8 mouse cellular contexts compared by ENCODE assay signal in genomic region chr1:190929010-190929695, GRCm38 (mm10). TPM values are rescaled to one million over a fixed set of nuclear protein-coding genes. Genes with fewer than 3 reads are reported as not detected.
DNase-seq lines count a peak whose midpoint lies in the region; ATAC-seq and TF ChIP-seq lines count a peak whose summit lies in the region.

No protein-coding gene starts in this region.

- TF ChIP-seq EP300 in stomach, postnatal 0 days (optimal IDR thresholded peaks at IDR 0.05) = no peak

- H3K4me1 ChIP-seq in forebrain, embryonic 14.5 days (ENCODE audit: control insufficient read depth, insufficient read depth, low read length) = peaks cover 13% of the 10 kb centered on the region; the same call in 1 of the 2 replicates
- peaks cover 17% of the 10 kb centered on the region for H3K4me1 ChIP-seq in hindbrain, embryonic 14.5 days (replicated peaks; ENCODE audit: control insufficient read depth, insufficient read depth, low read length)
- H3K4me1 ChIP-seq in midbrain, embryonic 13.5 days (replicated peaks) = peaks cover 25% of the 10 kb centered on the region
- H3K4me1 ChIP-seq in stomach, postnatal 0 days (replicated peaks; ENCODE audit: control insufficient read depth, insufficient read depth) = no peaks in the 10 kb centered on the region

- H3K4me3 ChIP-seq in forebrain, embryonic 14.5 days (ENCODE audit: low read depth, low read length) = peak overlapping the region; percentile 78
- H3K4me3 ChIP-seq in hindbrain, embryonic 14.5 days (replicated peaks; ENCODE audit: low read length) = peak overlapping the region; percentile 81
- peak overlapping the region; percentile 76 for H3K4me3 ChIP-seq in midbrain, embryonic 13.5 days (replicated peaks)
- peak overlapping the region; percentile 66 for H3K4me3 ChIP-seq in stomach, postnatal 0 days (ENCODE audit: low read depth, low read length)

- TF ChIP-seq CTCF in stomach, postnatal 0 days (IDR thresholded peaks at IDR 0.05; ENCODE audit: low read depth) = no peak

- H3K27ac ChIP-seq in forebrain, embryonic 14.5 days (ENCODE audit: low read depth, low read length) = peak overlapping the region; percentile 99
- H3K27ac ChIP-seq in hindbrain, embryonic 14.5 days = peak overlapping the region; percentile 97
- H3K27ac ChIP-seq in midbrain, embryonic 13.5 days = peak overlapping the region; percentile 99
- H3K27ac ChIP-seq in stomach, postnatal 0 days (replicated peaks) = peak overlapping the region; percentile 99

- H3K9me3 ChIP-seq in forebrain, embryonic 14.5 days (replicated peaks; ENCODE audit: control insufficient read depth, low read length) = no peaks in the 10 kb centered on the region
- H3K9me3 ChIP-seq in hindbrain, embryonic 14.5 days (ENCODE audit: control insufficient read depth, low read length) = no peaks in the 10 kb centered on the region
- H3K9me3 ChIP-seq in midbrain, embryonic 13.5 days = no peaks in the 10 kb centered on the region
- no peaks in the 10 kb centered on the region for H3K9me3 ChIP-seq in stomach, postnatal 0 days (ENCODE audit: control insufficient read depth, low read length)

- intact Hi-C loops in left cerebral cortex, postnatal 4 days (cut with DNase I) = no loop called here

- ATAC-seq in forebrain, embryonic 14.5 days = peak; percentile 24; the same call in 1 of the 2 replicates
- no peak; the same call in 1 of the 2 replicates for ATAC-seq in hindbrain, embryonic 14.5 days (ENCODE audit: low FRiP score)
- no peak; the same call in 1 of the 2 replicates for ATAC-seq in midbrain, embryonic 13.5 days
- no peak for ATAC-seq in stomach, postnatal 0 days (ENCODE audit: low FRiP score, low TSS enrichment)

- H3K36me3 ChIP-seq in forebrain, embryonic 14.5 days (ENCODE audit: control insufficient read depth, insufficient read depth, low read length) = peaks cover 12% of the 10 kb centered on the region
- peaks cover 18% of the 10 kb centered on the region for H3K36me3 ChIP-seq in hindbrain, embryonic 14.5 days (replicated peaks; ENCODE audit: control insufficient read depth, insufficient read depth)
- peaks cover 11% of the 10 kb centered on the region for H3K36me3 ChIP-seq in midbrain, embryonic 13.5 days
- H3K36me3 ChIP-seq in stomach, postnatal 0 days (ENCODE audit: control insufficient read depth, insufficient read depth, low read length) = no peaks in the 10 kb centered on the region

- DNase-seq in thymus, adult 18-20 months = peak; percentile 19 to 20
- DNase-seq in thymus, postnatal 4 days = no peak
- peak; percentile 42 for DNase-seq in c-Kit-positive CD71-positive TER-119-positive erythroid progenitor cells, embryonic 14.5 days (ENCODE audit: low spot score)
- DNase-seq in forebrain, embryonic 14.5 days (ENCODE audit: low spot score) = peak; percentile 54
- peak; percentile 48 for DNase-seq in hindbrain, embryonic 14.5 days (ENCODE audit: low spot score)
- peak; percentile 29 for DNase-seq in left cerebral cortex, postnatal 4 days
- DNase-seq in stomach, postnatal 0 days (ENCODE audit: low spot score) = no peak

- H3K9ac ChIP-seq in forebrain, embryonic 14.5 days (ENCODE audit: low read length) = peak overlapping the region; percentile 90
- H3K9ac ChIP-seq in hindbrain, embryonic 14.5 days = peak overlapping the region; percentile 75
- peak overlapping the region; percentile 85 for H3K9ac ChIP-seq in midbrain, embryonic 13.5 days (replicated peaks)
- peak overlapping the region; percentile 82 for H3K9ac ChIP-seq in stomach, postnatal 0 days (ENCODE audit: low read length)

- H3K4me2 ChIP-seq in forebrain, embryonic 14.5 days (ENCODE audit: low read length) = peak overlapping the region; percentile 80
- H3K4me2 ChIP-seq in hindbrain, embryonic 14.5 days (replicated peaks) = peak overlapping the region; percentile 77
- H3K4me2 ChIP-seq in midbrain, embryonic 13.5 days (replicated peaks) = peak overlapping the region; percentile 72
- peak overlapping the region; percentile 67 for H3K4me2 ChIP-seq in stomach, postnatal 0 days (replicated peaks; ENCODE audit: low read depth)

- no peaks in the 10 kb centered on the region for H3K27me3 ChIP-seq in forebrain, embryonic 14.5 days (replicated peaks; ENCODE audit: control insufficient read depth, insufficient read depth, low read length)
- no peaks in the 10 kb centered on the region for H3K27me3 ChIP-seq in hindbrain, embryonic 14.5 days (ENCODE audit: control insufficient read depth, insufficient read depth, low read length)
- H3K27me3 ChIP-seq in midbrain, embryonic 13.5 days = no peaks in the 10 kb centered on the region
- no peaks in the 10 kb centered on the region for H3K27me3 ChIP-seq in stomach, postnatal 0 days (ENCODE audit: control insufficient read depth, insufficient read depth, low read length)

- WGBS in forebrain, embryonic 14.5 days = 5% methylated on average over 27 of the region's 27 CpGs
- WGBS in hindbrain, embryonic 14.5 days = 9% methylated on average over 26 of the region's 27 CpGs
- WGBS in midbrain, embryonic 13.5 days = 7% methylated on average over 27 of the region's 27 CpGs
- WGBS in stomach, postnatal 0 days = 4% methylated on average over 27 of the region's 27 CpGs

RNA-seq across cellular contexts. Expression of gene Angel2, which starts 4.2 kb away (rescaled TPM):
- 57.4 and 60.6 TPM in 2 replicates for polyA plus RNA-seq in forebrain, embryonic 14.5 days (2014; fragmentation: Nextera tagmentation; extraction: Ambion mirVana)
- polyA plus RNA-seq in hindbrain, embryonic 14.5 days (2014; fragmentation: Nextera tagmentation; extraction: Ambion mirVana) = 48.2 and 52.7 TPM in 2 replicates
- total RNA-seq in left cerebral cortex, postnatal 4 days (2021) = 10 to 100 TPM; 58.2 to 60.0 TPM
- 57.7 and 64.0 TPM in 2 replicates for polyA plus RNA-seq in midbrain, embryonic 13.5 days (2015; fragmentation: Nextera tagmentation; extraction: Ambion mirVana)
- 20.5 and 22.0 TPM in 2 replicates for polyA plus RNA-seq in stomach, postnatal 0 days (2015; fragmentation: Nextera tagmentation; extraction: Ambion mirVana)

RNA-seq across cellular contexts. Expression of gene Rps6kc1, which starts 17.6 kb away (rescaled TPM):
- polyA plus RNA-seq in forebrain, embryonic 14.5 days (2014; fragmentation: Nextera tagmentation; extraction: Ambion mirVana) = 23.8 and 29.9 TPM in 2 replicates
- polyA plus RNA-seq in hindbrain, embryonic 14.5 days (2014; fragmentation: Nextera tagmentation; extraction: Ambion mirVana) = 27.7 and 36.4 TPM in 2 replicates
- total RNA-seq in left cerebral cortex, postnatal 4 days (2021) = 10 to 100 TPM; 66.6 to 74.9 TPM
- polyA plus RNA-seq in midbrain, embryonic 13.5 days (2015; fragmentation: Nextera tagmentation; extraction: Ambion mirVana) = 28.8 and 28.9 TPM in 2 replicates
- polyA plus RNA-seq in stomach, postnatal 0 days (2015; fragmentation: Nextera tagmentation; extraction: Ambion mirVana) = 4.5 TPM in 2 replicates

RNA-seq across cellular contexts. Expression of gene Vash2, which starts 49.9 kb away (rescaled TPM):
- polyA plus RNA-seq in forebrain, embryonic 14.5 days (2014; fragmentation: Nextera tagmentation; extraction: Ambion mirVana) = 77.3 and 98.6 TPM in 2 replicates
- 102 and 109 TPM in 2 replicates for polyA plus RNA-seq in hindbrain, embryonic 14.5 days (2014; fragmentation: Nextera tagmentation; extraction: Ambion mirVana)
- total RNA-seq in left cerebral cortex, postnatal 4 days (2021) = 10 to 100 TPM; 63.8 to 72.2 TPM
- polyA plus RNA-seq in midbrain, embryonic 13.5 days (2015; fragmentation: Nextera tagmentation; extraction: Ambion mirVana) = 77.2 and 77.5 TPM in 2 replicates
- polyA plus RNA-seq in stomach, postnatal 0 days (2015; fragmentation: Nextera tagmentation; extraction: Ambion mirVana) = 3.8 and 4.2 TPM in 2 replicates

Comparison
In these comparisons a context has a peak if more than half of its experiments do, and no peak if none do; other contexts are left out.
1. DNase-seq: peak in thymus, adult 18-20 months (2 of 2), c-Kit-positive CD71-positive TER-119-positive erythroid progenitor cells, embryonic 14.5 days (single experiment), forebrain, embryonic 14.5 days (single experiment), hindbrain, embryonic 14.5 days (single experiment) and left cerebral cortex, postnatal 4 days (single experiment); none in thymus, postnatal 4 days (single experiment) and stomach, postnatal 0 days (single experiment).
2. RNA of gene Vash2, which starts 49.9 kb away (polyA plus RNA-seq): 102 to 109 TPM in hindbrain, embryonic 14.5 days, 77.3 to 98.6 TPM in forebrain, embryonic 14.5 days and 77.2 to 77.5 TPM in midbrain, embryonic 13.5 days; 3.8 to 4.2 TPM in stomach, postnatal 0 days; every median in the first group is over 10 times any median in the second.
3. Peak in every context shown above with its lines, with median percentiles within 50 percentile points of each other: H3K27ac ChIP-seq, H3K4me2 ChIP-seq, H3K4me3 ChIP-seq and H3K9ac ChIP-seq.